Mouse (Mus musculus): Measurements from ENCODE around the gene Olfr1044. TPM values are rescaled to one million over a fixed set of nuclear protein-coding genes. Genes with fewer than 3 reads are reported as not detected.

Olfr1044 gene
- not detected for polyA plus RNA-seq (2015; fragmentation: Illumina TruSeq; extraction: RNeasy Lipid Tissue Mini Kit (QIAGEN cat#74804); ENCODE audit: insufficient read depth, low replicate concordance)

DNA sequence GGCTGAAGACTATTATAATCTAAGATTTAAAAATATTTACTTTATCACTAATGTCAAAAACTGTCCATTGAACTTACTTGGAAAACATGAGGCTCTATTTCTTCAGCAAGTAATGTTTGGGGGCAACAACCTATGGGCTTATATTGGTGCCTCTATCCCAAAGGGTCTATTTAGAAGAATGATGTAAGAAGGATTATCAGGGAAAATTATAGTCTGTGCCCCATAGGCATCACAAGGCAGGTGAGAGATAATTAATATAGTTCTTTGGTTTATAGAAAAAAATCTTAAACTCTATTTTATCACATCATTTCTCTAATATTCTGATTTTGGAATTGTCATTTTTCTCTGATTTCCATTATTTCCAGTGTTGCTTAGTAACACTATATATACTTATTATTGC, at the start of gene Olfr1044:
Gene Olfr1044, minus strand, starts transcription at position 101 of the 400 bp plus-strand sequence.

GRCm38 (mm10) chr2:86219214-86219613, 41.6 kb upstream of the Olfr1044 start, which contains the start of gene Olfr1046:
Gene Olfr1046 (minus strand): TSS chr2:86219314.

DNA sequence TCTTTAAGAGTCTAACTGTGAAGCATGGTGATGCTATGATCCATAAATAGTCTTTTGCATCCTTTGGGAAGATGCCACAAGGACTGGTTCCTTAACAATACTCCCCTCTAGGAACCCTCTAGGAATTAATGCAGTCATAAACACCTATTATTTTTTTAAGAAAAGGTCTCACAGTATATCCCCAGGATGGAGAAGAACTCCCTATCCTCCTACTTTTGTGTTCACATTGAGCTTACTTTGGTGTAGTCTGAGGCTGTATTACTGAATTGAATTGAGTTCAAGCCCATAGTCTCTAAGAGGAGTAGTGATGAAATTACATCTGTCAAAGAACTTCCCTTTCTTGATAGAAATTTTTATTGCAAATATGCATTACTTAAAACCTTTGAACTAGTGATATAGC, 25.3 kb upstream of the Olfr1044 start, which contains the start of gene Olfr1045:
Gene Olfr1045, minus strand, starts transcription at position 101 of the 400 bp plus-strand sequence.

DNA sequence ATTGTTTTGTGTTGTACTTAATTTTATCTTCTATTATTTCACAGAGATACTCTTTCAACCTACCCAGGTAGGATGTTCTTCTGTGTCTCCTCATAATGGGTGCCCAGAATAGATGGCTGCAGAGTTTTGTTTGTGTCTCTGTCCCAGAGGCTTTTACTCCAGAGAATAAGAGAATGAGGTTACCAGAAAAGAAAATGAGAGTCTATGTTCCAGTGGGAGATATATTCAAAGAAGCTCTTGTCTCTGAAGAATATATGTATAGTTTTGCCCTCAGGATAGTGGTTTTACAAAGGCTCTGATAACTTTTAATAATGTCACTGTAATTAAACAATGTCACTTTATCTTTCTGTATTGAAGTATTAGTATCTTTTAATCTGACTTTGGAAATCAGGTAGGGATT, 8.0 kb upstream of the Olfr1044 start, which contains the start of gene Olfr52:
Gene Olfr52, minus strand, starts transcription at position 101 of the 400 bp plus-strand sequence.

GRCm38 (mm10) chr2:86167422-86167821, 10.2 kb downstream of the Olfr1044 start, which contains the start of gene Olfr1043:
Gene Olfr1043 (minus strand): TSS chr2:86167522.

GRCm38 (mm10) chr2:86161738-86162137, 15.9 kb downstream of the Olfr1044 start, which contains the start of gene Olfr1042:
Gene Olfr1042 (minus strand): TSS chr2:86161838.

DNA sequence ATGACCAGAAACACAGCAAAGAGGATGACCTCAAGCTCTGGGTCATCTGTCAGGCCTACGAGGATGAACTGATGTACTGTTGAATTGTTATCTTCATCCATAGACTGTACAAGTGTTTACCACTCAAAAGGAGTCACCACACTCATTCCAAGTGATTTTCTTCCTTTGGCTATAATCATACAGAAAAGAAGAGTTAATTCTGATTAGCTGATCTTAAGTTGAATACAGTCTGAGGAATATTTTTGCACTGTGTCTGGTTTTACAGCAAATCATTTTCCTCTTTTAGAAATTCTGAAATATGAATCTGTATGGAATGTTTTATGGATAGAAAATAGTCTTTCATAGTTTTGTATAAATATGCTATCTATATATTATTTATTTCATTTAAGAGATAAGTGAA, 31.0 kb downstream of the Olfr1044 start, which contains the start of gene Olfr1040:
Gene Olfr1040, minus strand, starts transcription at position 101 of the 400 bp plus-strand sequence.

GRCm38 (mm10) chr2:86135828-86136227, 41.8 kb downstream of the Olfr1044 start, which contains the start of gene Olfr1039:
Gene Olfr1039 (minus strand): TSS chr2:86135928.

Other genes with a start within 250 kb of the Olfr1044 start
- not detected for gene Olfr1028, start 227.4 kb downstream of the Olfr1044 start, polyA plus RNA-seq (2015; fragmentation: Illumina TruSeq; extraction: RNeasy Lipid Tissue Mini Kit (QIAGEN cat#74804); ENCODE audit: insufficient read depth, low replicate concordance)
- not detected for gene Olfr1029, start 203.9 kb downstream of the Olfr1044 start, polyA plus RNA-seq (2015; fragmentation: Illumina TruSeq; extraction: RNeasy Lipid Tissue Mini Kit (QIAGEN cat#74804); ENCODE audit: insufficient read depth, low replicate concordance)
- gene Olfr1030, start 198.5 kb downstream of the Olfr1044 start, polyA plus RNA-seq (2015; fragmentation: Illumina TruSeq; extraction: RNeasy Lipid Tissue Mini Kit (QIAGEN cat#74804); ENCODE audit: insufficient read depth, low replicate concordance) = not detected
- not detected for gene Olfr1031, start 187.5 kb downstream of the Olfr1044 start, polyA plus RNA-seq (2015; fragmentation: Illumina TruSeq; extraction: RNeasy Lipid Tissue Mini Kit (QIAGEN cat#74804); ENCODE audit: insufficient read depth, low replicate concordance)
- gene Olfr1032, start 172.3 kb downstream of the Olfr1044 start, polyA plus RNA-seq (2015; fragmentation: Illumina TruSeq; extraction: RNeasy Lipid Tissue Mini Kit (QIAGEN cat#74804); ENCODE audit: insufficient read depth, low replicate concordance) = not detected
- 3.5 TPM for gene Olfr1033, start 157.2 kb downstream of the Olfr1044 start, polyA plus RNA-seq (2015; fragmentation: Illumina TruSeq; extraction: RNeasy Lipid Tissue Mini Kit (QIAGEN cat#74804); ENCODE audit: insufficient read depth, low replicate concordance)
- gene Olfr1034, start 132.0 kb downstream of the Olfr1044 start, polyA plus RNA-seq (2015; fragmentation: Illumina TruSeq; extraction: RNeasy Lipid Tissue Mini Kit (QIAGEN cat#74804); ENCODE audit: insufficient read depth, low replicate concordance) = 0.54 TPM
- not detected for gene Olfr1036, start 103.8 kb downstream of the Olfr1044 start, polyA plus RNA-seq (2015; fragmentation: Illumina TruSeq; extraction: RNeasy Lipid Tissue Mini Kit (QIAGEN cat#74804); ENCODE audit: insufficient read depth, low replicate concordance)
- gene Olfr1037, start 90.4 kb downstream of the Olfr1044 start, polyA plus RNA-seq (2015; fragmentation: Illumina TruSeq; extraction: RNeasy Lipid Tissue Mini Kit (QIAGEN cat#74804); ENCODE audit: insufficient read depth, low replicate concordance) = not detected
- gene Olfr1039, start 41.9 kb downstream of the Olfr1044 start, polyA plus RNA-seq (2015; fragmentation: Illumina TruSeq; extraction: RNeasy Lipid Tissue Mini Kit (QIAGEN cat#74804); ENCODE audit: insufficient read depth, low replicate concordance) = not detected
- gene Olfr1040, start 31.1 kb downstream of the Olfr1044 start, polyA plus RNA-seq (2015; fragmentation: Illumina TruSeq; extraction: RNeasy Lipid Tissue Mini Kit (QIAGEN cat#74804); ENCODE audit: insufficient read depth, low replicate concordance) = not detected
- gene Olfr1042, start 16.0 kb downstream of the Olfr1044 start, polyA plus RNA-seq (2015; fragmentation: Illumina TruSeq; extraction: RNeasy Lipid Tissue Mini Kit (QIAGEN cat#74804); ENCODE audit: insufficient read depth, low replicate concordance) = not detected
- gene Olfr1043, start 10.3 kb downstream of the Olfr1044 start, polyA plus RNA-seq (2015; fragmentation: Illumina TruSeq; extraction: RNeasy Lipid Tissue Mini Kit (QIAGEN cat#74804); ENCODE audit: insufficient read depth, low replicate concordance) = not detected
- gene Olfr52, start 7.9 kb upstream of the Olfr1044 start, polyA plus RNA-seq (2015; fragmentation: Illumina TruSeq; extraction: RNeasy Lipid Tissue Mini Kit (QIAGEN cat#74804); ENCODE audit: insufficient read depth, low replicate concordance) = not detected
- gene Olfr1045, start 25.2 kb upstream of the Olfr1044 start, polyA plus RNA-seq (2015; fragmentation: Illumina TruSeq; extraction: RNeasy Lipid Tissue Mini Kit (QIAGEN cat#74804); ENCODE audit: insufficient read depth, low replicate concordance) = not detected
- not detected for gene Olfr1046, start 41.5 kb upstream of the Olfr1044 start, polyA plus RNA-seq (2015; fragmentation: Illumina TruSeq; extraction: RNeasy Lipid Tissue Mini Kit (QIAGEN cat#74804); ENCODE audit: insufficient read depth, low replicate concordance)
- gene Olfr1047, start 53.6 kb upstream of the Olfr1044 start, polyA plus RNA-seq (2015; fragmentation: Illumina TruSeq; extraction: RNeasy Lipid Tissue Mini Kit (QIAGEN cat#74804); ENCODE audit: insufficient read depth, low replicate concordance) = not detected
- gene Olfr1048, start 62.5 kb upstream of the Olfr1044 start, polyA plus RNA-seq (2015; fragmentation: Illumina TruSeq; extraction: RNeasy Lipid Tissue Mini Kit (QIAGEN cat#74804); ENCODE audit: insufficient read depth, low replicate concordance) = not detected
- gene Olfr1049, start 80.5 kb upstream of the Olfr1044 start, polyA plus RNA-seq (2015; fragmentation: Illumina TruSeq; extraction: RNeasy Lipid Tissue Mini Kit (QIAGEN cat#74804); ENCODE audit: insufficient read depth, low replicate concordance) = not detected
- gene Olfr1051, start 101.3 kb upstream of the Olfr1044 start, polyA plus RNA-seq (2015; fragmentation: Illumina TruSeq; extraction: RNeasy Lipid Tissue Mini Kit (QIAGEN cat#74804); ENCODE audit: insufficient read depth, low replicate concordance) = not detected
- not detected for gene Olfr1052, start 114.6 kb upstream of the Olfr1044 start, polyA plus RNA-seq (2015; fragmentation: Illumina TruSeq; extraction: RNeasy Lipid Tissue Mini Kit (QIAGEN cat#74804); ENCODE audit: insufficient read depth, low replicate concordance)
- gene Olfr1053, start 137.5 kb upstream of the Olfr1044 start, polyA plus RNA-seq (2015; fragmentation: Illumina TruSeq; extraction: RNeasy Lipid Tissue Mini Kit (QIAGEN cat#74804); ENCODE audit: insufficient read depth, low replicate concordance) = not detected
- not detected for gene Olfr1054, start 157.6 kb upstream of the Olfr1044 start, polyA plus RNA-seq (2015; fragmentation: Illumina TruSeq; extraction: RNeasy Lipid Tissue Mini Kit (QIAGEN cat#74804); ENCODE audit: insufficient read depth, low replicate concordance)
- not detected for gene Olfr1055, start 172.5 kb upstream of the Olfr1044 start, polyA plus RNA-seq (2015; fragmentation: Illumina TruSeq; extraction: RNeasy Lipid Tissue Mini Kit (QIAGEN cat#74804); ENCODE audit: insufficient read depth, low replicate concordance)
- not detected for gene Olfr1056, start 184.6 kb upstream of the Olfr1044 start, polyA plus RNA-seq (2015; fragmentation: Illumina TruSeq; extraction: RNeasy Lipid Tissue Mini Kit (QIAGEN cat#74804); ENCODE audit: insufficient read depth, low replicate concordance)
- gene Olfr1057, start 200.6 kb upstream of the Olfr1044 start, polyA plus RNA-seq (2015; fragmentation: Illumina TruSeq; extraction: RNeasy Lipid Tissue Mini Kit (QIAGEN cat#74804); ENCODE audit: insufficient read depth, low replicate concordance) = not detected
- not detected for gene Olfr1058, start 210.7 kb upstream of the Olfr1044 start, polyA plus RNA-seq (2015; fragmentation: Illumina TruSeq; extraction: RNeasy Lipid Tissue Mini Kit (QIAGEN cat#74804); ENCODE audit: insufficient read depth, low replicate concordance)
- gene Olfr1061, start 236.2 kb upstream of the Olfr1044 start, polyA plus RNA-seq (2015; fragmentation: Illumina TruSeq; extraction: RNeasy Lipid Tissue Mini Kit (QIAGEN cat#74804); ENCODE audit: insufficient read depth, low replicate concordance) = not detected
- gene Olfr1062, start 248.9 kb upstream of the Olfr1044 start, polyA plus RNA-seq (2015; fragmentation: Illumina TruSeq; extraction: RNeasy Lipid Tissue Mini Kit (QIAGEN cat#74804); ENCODE audit: insufficient read depth, low replicate concordance) = not detected